Mouse (Mus musculus) erythroblast, embryonic 14.5 days (primary cell): ENCODE results near the gene Rai14.

ENCODE experiments used
- GATA1 ChIP-seq: IDR thresholded peaks from 2 replicates; pipeline ENCODE4 v1.6.1; 2012; ENCODE audit warnings: low read length, inconsistent platforms, mixed read lengths
- TAL1 ChIP-seq: IDR thresholded peaks from 3 replicates; pipeline ENCODE4 v1.6.1; 2012; ENCODE audit warnings: low read length, inconsistent platforms, mixed read lengths

GRCm38 (mm10) chr15:10735948-10736347, 21.5 kb upstream of the Rai14 start:
- TF ChIP-seq TAL1 (no peak), GATA1 (no peak)
